Mouse (Mus musculus) hindbrain, embryonic 16.5 days (tissue): Measurements from ENCODE around the gene Pknox2. TPM values are rescaled to one million over a fixed set of nuclear protein-coding genes. Genes with fewer than 3 reads are reported as not detected.

ENCODE experiments used
- ATAC-seq: fragments of 200-750 bp; cut with Nextera tagmentation; 2 replicates; pipeline ENCODE4 v1.8.0; 2017; ENCODE audit warnings: moderate TSS enrichment, moderate library complexity
- H3K27ac ChIP-seq: fragments of 300-500 bp; sonication (generic); 2 replicates; pipeline ENCODE4 v1.5.1; 2014; ENCODE audit warnings: low read depth, mild to moderate bottlenecking, control low read depth, low read length, moderate library complexity
- H3K27me3 ChIP-seq: fragments of 300-500 bp; sonication (generic); replicated peaks from 2 replicates; pipeline ENCODE4 v1.6.1; 2014; ENCODE audit warnings: low read length; ENCODE audit not compliant: control insufficient read depth, insufficient read depth
- H3K36me3 ChIP-seq: fragments of 300-500 bp; sonication (generic); 2 replicates; pipeline ENCODE4 v1.6.1; 2014; ENCODE audit warnings: mild to moderate bottlenecking, low read length, moderate library complexity, mixed read lengths; ENCODE audit not compliant: control insufficient read depth, insufficient read depth
- H3K4me1 ChIP-seq: fragments of 300-500 bp; sonication (generic); 2 replicates; pipeline ENCODE4 v1.6.1; 2014; ENCODE audit warnings: low read depth, low read length; ENCODE audit not compliant: control insufficient read depth, insufficient read depth
- H3K4me2 ChIP-seq: fragments of 300-500 bp; sonication (generic); 2 replicates; pipeline ENCODE4 v1.6.1; 2014; ENCODE audit warnings: mild to moderate bottlenecking, low read length, control low read depth, moderate library complexity
- H3K4me3 ChIP-seq: fragments of 300-500 bp; sonication (generic); 2 replicates; pipeline ENCODE4 v1.5.1; 2014; ENCODE audit warnings: mild to moderate bottlenecking, low read length, control low read depth, moderate library complexity
- H3K9ac ChIP-seq: fragments of 300-500 bp; sonication (generic); 2 replicates; pipeline ENCODE4 v1.6.1; 2014; ENCODE audit warnings: low read depth, mild to moderate bottlenecking, control low read depth, low read length, moderate library complexity
- H3K9me3 ChIP-seq: fragments of 300-500 bp; sonication (generic); 2 replicates; pipeline ENCODE4 v1.6.1; 2014; ENCODE audit warnings: mild to moderate bottlenecking, low read length, moderate library complexity; ENCODE audit not compliant: control insufficient read depth
- WGBS: fragments of 180-500 bp; shearing (Covaris S2); extraction: QIAGEN DNeasy Blood & Tissue Kit; methylation state at CpG from one replicate; pipeline ENCODE4 v1.1.7; 2014; 5-methylcytosine and 5-hydroxymethylcytosine counted together
- polyA plus RNA-seq: library from polyadenylated mRNA; unstranded; fragments of >200 nt; fragmentation: Nextera tagmentation; extraction: Ambion mirVana; gene quantifications from 2 replicates; pipeline ENCODE4 v1.2.1, GENCODE M21; 2015

The Pknox2 gene
- polyA plus RNA-seq, 1 experiment from 2014 or later: 32.2 TPM

- no peak overlapping the region for H3K9ac ChIP-seq
- H3K4me1 ChIP-seq: peaks cover 2% of the 10 kb centered on the region; the same call in 1 of the 2 replicates
- H3K4me3 ChIP-seq: no peak overlapping the region
- WGBS: 66% methylated on average over 5 of the region's 5 CpGs
- no peak overlapping the region for H3K27ac ChIP-seq
- ATAC-seq: no peak
- H3K36me3 ChIP-seq: no peaks in the 10 kb centered on the region
- no peaks in the 10 kb centered on the region for H3K27me3 ChIP-seq
- no peaks in the 10 kb centered on the region for H3K9me3 ChIP-seq
- no peak overlapping the region for H3K4me2 ChIP-seq
Measured at GRCm38 (mm10) chr9:37173376-37173775, 26.2 kb upstream of the Pknox2 start.

- no peak for ATAC-seq
- H3K4me3 ChIP-seq: no peak overlapping the region
- 79% methylated on average over 2 of the region's 2 CpGs for WGBS
- H3K4me2 ChIP-seq: no peak overlapping the region
- no peak overlapping the region for H3K27ac ChIP-seq
- H3K4me1 ChIP-seq: no peaks in the 10 kb centered on the region
- no peak overlapping the region for H3K9ac ChIP-seq
- no peaks in the 10 kb centered on the region for H3K27me3 ChIP-seq
- no peaks in the 10 kb centered on the region for H3K9me3 ChIP-seq
- no peaks in the 10 kb centered on the region for H3K36me3 ChIP-seq
Measured at GRCm38 (mm10) chr9:37166899-37167298, 19.7 kb upstream of the Pknox2 start.

- H3K36me3 ChIP-seq: no peaks in the 10 kb centered on the region
- H3K4me2 ChIP-seq: no peak overlapping the region
- ATAC-seq: no peak
- no peaks in the 10 kb centered on the region for H3K4me1 ChIP-seq
- no peaks in the 10 kb centered on the region for H3K9me3 ChIP-seq
- H3K27me3 ChIP-seq: no peaks in the 10 kb centered on the region
- H3K9ac ChIP-seq: no peak overlapping the region
- H3K27ac ChIP-seq: no peak overlapping the region
- WGBS: 82% methylated on average over 2 of the region's 2 CpGs
- H3K4me3 ChIP-seq: no peak overlapping the region
Measured at GRCm38 (mm10) chr9:37160686-37161085, 13.5 kb upstream of the Pknox2 start.

- 52% methylated on average over 4 of the region's 4 CpGs for WGBS
- H3K27me3 ChIP-seq: no peaks in the 10 kb centered on the region
- H3K9ac ChIP-seq: no peak overlapping the region
- no peak overlapping the region for H3K4me3 ChIP-seq
- H3K4me1 ChIP-seq: peaks cover 19% of the 10 kb centered on the region
- H3K9me3 ChIP-seq: no peaks in the 10 kb centered on the region
- no peaks in the 10 kb centered on the region for H3K36me3 ChIP-seq
- no peak overlapping the region for H3K4me2 ChIP-seq
- H3K27ac ChIP-seq: no peak overlapping the region
- no peak for ATAC-seq
Measured at GRCm38 (mm10) chr9:37147886-37148285, 679 bp upstream of the Pknox2 start.

GRCm38 (mm10) chr9:37146603-37147358, 426 bp downstream of the Pknox2 start:
- Histone ChIP-seq H3K9me3 (no peaks in the 10 kb centered on the region), H3K4me1 (peaks cover 27% of the 10 kb centered on the region), H3K36me3 (no peaks in the 10 kb centered on the region), H3K4me2 (peak overlapping the region; percentile 97), H3K27me3 (no peaks in the 10 kb centered on the region), H3K4me3 (peak overlapping the region; percentile 85), H3K27ac (peak overlapping the region; percentile 100), H3K9ac (peak overlapping the region; percentile 94)
- under 1% methylated on average over 43 of the region's 75 CpGs for WGBS
- peak; percentile 95 for ATAC-seq

GRCm38 (mm10) chr9:37146353-37146602, 929 bp downstream of the Pknox2 start:
- Histone ChIP-seq H3K36me3 (no peaks in the 10 kb centered on the region), H3K4me3 (peak overlapping the region; percentile 85), H3K4me1 (peaks cover 31% of the 10 kb centered on the region), H3K4me2 (peak overlapping the region; percentile 97), H3K27me3 (no peaks in the 10 kb centered on the region), H3K9ac (peak overlapping the region; percentile 94), H3K9me3 (no peaks in the 10 kb centered on the region), H3K27ac (peak overlapping the region; percentile 100)
- WGBS: under 1% methylated on average over 12 of the region's 12 CpGs
- peak; percentile 25 for ATAC-seq

- WGBS: under 1% methylated on average over 42 of the region's 43 CpGs
- Histone ChIP-seq H3K36me3 (no peaks in the 10 kb centered on the region), H3K4me2 (peak overlapping the region; percentile 97), H3K4me3 (peak overlapping the region; percentile 85), H3K9ac (peak overlapping the region; percentile 94), H3K27ac (peak overlapping the region; percentile 100), H3K9me3 (no peaks in the 10 kb centered on the region), H3K4me1 (peaks cover 35% of the 10 kb centered on the region), H3K27me3 (no peaks in the 10 kb centered on the region)
- no peak for ATAC-seq
Measured at GRCm38 (mm10) chr9:37145616-37146352, 1.4 kb downstream of the Pknox2 start.

GRCm38 (mm10) chr9:37145151-37145615, 2.0 kb downstream of the Pknox2 start:
- Histone ChIP-seq H3K9ac (peak overlapping the region; percentile 94), H3K9me3 (no peaks in the 10 kb centered on the region), H3K36me3 (no peaks in the 10 kb centered on the region), H3K27ac (peak overlapping the region; percentile 100), H3K4me3 (peak overlapping the region; percentile 85), H3K4me1 (peaks cover 38% of the 10 kb centered on the region), H3K27me3 (no peaks in the 10 kb centered on the region), H3K4me2 (peak overlapping the region; percentile 97)
- ATAC-seq: no peak
- WGBS: under 1% methylated on average over 26 of the region's 26 CpGs

- 4% methylated on average over 6 of the region's 6 CpGs for WGBS
- H3K9ac ChIP-seq: peak overlapping the region; percentile 94
- peak overlapping the region; percentile 100 for H3K27ac ChIP-seq
- no peak for ATAC-seq
- no peaks in the 10 kb centered on the region for H3K27me3 ChIP-seq
- H3K36me3 ChIP-seq: no peaks in the 10 kb centered on the region
- H3K9me3 ChIP-seq: no peaks in the 10 kb centered on the region
- peaks cover 39% of the 10 kb centered on the region for H3K4me1 ChIP-seq
- H3K4me3 ChIP-seq: peak overlapping the region; percentile 85
- H3K4me2 ChIP-seq: peak overlapping the region; percentile 97
Measured at GRCm38 (mm10) chr9:37144696-37145095, 2.5 kb downstream of the Pknox2 start.
